Mouse (Mus musculus) heart, postnatal 0 days (tissue): ENCODE data around the gene Eif3b.

Experiments
- CTCF ChIP-seq: IDR thresholded peaks from 2 replicates; pipeline ENCODE4 v1.5.1; 2016; ENCODE audit warnings: antibody characterized with exemption, control low read depth, low read depth
- EP300 ChIP-seq: IDR thresholded peaks from 2 replicates; pipeline ENCODE4 v1.6.1; 2016; ENCODE audit warnings: antibody characterized with exemption, low read depth

- TF ChIP-seq EP300 = no peak
- TF ChIP-seq CTCF = no peak
Measured at GRCm38 (mm10) chr5:140373711-140374110, 45.4 kb upstream of the Eif3b start.
